Mouse (Mus musculus) cerebellum, adult (tissue): ENCODE measurements around the gene Nradd.

Source experiments
- ATAC-seq: cut with Nextera tagmentation; 2 replicates; pipeline ENCODE4 v1.9.2; 2017; ENCODE audit warnings: mild to moderate bottlenecking, moderate library complexity, mixed read lengths; ENCODE audit not compliant: insufficient number of reproducible peaks, low FRiP score, low TSS enrichment

The Nradd gene

GRCm38 (mm10) chr9:110653655-110654461 lies 29.6 kb upstream of the Nradd start, which contains the start of gene Nbeal2:
Nbeal2 (minus strand) TSS chr9:110654161.
- ATAC-seq, result peak; percentile 68

- ATAC-seq, result no peak
Observed at GRCm38 (mm10) chr9:110652963-110653654, 28.9 kb upstream of the Nradd start.

GRCm38 (mm10) chr9:110651931-110652722 lies 27.9 kb upstream of the Nradd start:
- no peak for ATAC-seq

- no peak for ATAC-seq
Observed at GRCm38 (mm10) chr9:110649775-110650174, 25.5 kb upstream of the Nradd start.

GRCm38 (mm10) chr9:110645219-110645618 lies 21.0 kb upstream of the Nradd start:
- no peak for ATAC-seq

- ATAC-seq, result no peak
Observed at GRCm38 (mm10) chr9:110644295-110644694, 20.0 kb upstream of the Nradd start.

- ATAC-seq, result no peak
Observed at GRCm38 (mm10) chr9:110643787-110644186, 19.5 kb upstream of the Nradd start.

GRCm38 (mm10) chr9:110642812-110643524 lies 18.7 kb upstream of the Nradd start:
- ATAC-seq, result no peak

- no peak for ATAC-seq
Observed at GRCm38 (mm10) chr9:110641006-110641405, 16.8 kb upstream of the Nradd start.

GRCm38 (mm10) chr9:110638611-110639021 lies 14.4 kb upstream of the Nradd start:
- peak; percentile 34; the same call in 1 of the 2 replicates for ATAC-seq

- ATAC-seq, result peak; percentile 23; the same call in 1 of the 2 replicates
Observed at GRCm38 (mm10) chr9:110635225-110635624, 11.0 kb upstream of the Nradd start.

GRCm38 (mm10) chr9:110633882-110634281 lies 9.6 kb upstream of the Nradd start:
- ATAC-seq, result no peak

GRCm38 (mm10) chr9:110632671-110633070 lies 8.4 kb upstream of the Nradd start:
- ATAC-seq, result no peak

- ATAC-seq, result no peak
Observed at GRCm38 (mm10) chr9:110631651-110632275, 7.5 kb upstream of the Nradd start.

- no peak for ATAC-seq
Observed at GRCm38 (mm10) chr9:110631191-110631590, 6.9 kb upstream of the Nradd start.

- ATAC-seq, result no peak
Observed at GRCm38 (mm10) chr9:110630171-110630570, 5.9 kb upstream of the Nradd start.

- ATAC-seq, result no peak
Observed at GRCm38 (mm10) chr9:110625350-110625908, 1.2 kb upstream of the Nradd start.

- no peak for ATAC-seq
Observed at GRCm38 (mm10) chr9:110623416-110624195, 646 bp downstream of the Nradd start.
